Mouse (Mus musculus) heart, adult 2 months (tissue): ENCODE data around the gene S1pr1.

Source experiments
- CTCF ChIP-seq: fragments of 200-600 bp; IDR thresholded peaks from 2 replicates; pipeline ENCODE4 v1.8.1; 2022; ENCODE audit warnings: antibody characterized with exemption, mild to moderate bottlenecking, moderate library complexity
- POLR2A ChIP-seq: fragments of 200-500 bp; IDR thresholded peaks from 2 replicates; pipeline ENCODE4 v1.6.1; 2011; ENCODE audit warnings: mild to moderate bottlenecking, low read depth, low read length, control low read depth; ENCODE audit not compliant: insufficient read depth

DNA sequence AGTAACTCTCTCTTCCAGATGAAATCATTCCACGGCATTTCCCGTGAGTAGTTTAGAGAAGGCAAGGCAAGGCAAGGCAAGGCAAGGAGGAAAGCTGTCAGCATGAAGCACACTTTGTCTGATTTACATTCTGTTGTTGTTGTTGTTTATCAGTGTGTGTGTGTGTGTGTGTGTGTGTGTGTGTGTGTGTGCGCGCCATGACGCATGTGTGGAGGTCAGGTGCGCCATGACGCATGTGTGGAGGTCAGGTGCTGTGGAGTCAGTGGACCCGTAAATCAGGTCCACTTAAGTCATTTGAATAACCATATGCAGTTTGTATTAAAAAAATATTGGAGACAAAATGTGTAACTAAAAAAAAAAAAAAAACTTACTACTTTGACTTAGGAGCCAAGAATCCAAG lies 11.2 kb downstream of the S1pr1 start:
- TF ChIP-seq POLR2A (no peak), CTCF (no peak)
